ENCODE assay signal across 26 mouse cellular contexts in genomic region chr15:89426716-89427115, GRCm38 (mm10). TPM values are rescaled to one million over a fixed set of nuclear protein-coding genes. Genes with fewer than 3 reads are reported as not detected.
DNase-seq lines count a peak whose midpoint lies in the region; ATAC-seq and TF ChIP-seq lines count a peak whose summit lies in the region.
"Had no signal": no experiment of that assay in that cellular context is flagged by ENCODE, and none has a peak within 500 bp of the region (broad histone marks: within the 10 kb centered on the region; RNA-seq: fewer than 3 reads in every experiment).

No protein-coding gene starts in this region.

- H3K4me3 ChIP-seq in gastrocnemius, adult 2 months = peak overlapping the region; percentile 78; the same call in 1 of the 2 replicates
- H3K4me3 ChIP-seq in brown adipose tissue, adult 24 weeks (ENCODE audit: insufficient read depth, low read depth, low read length) = peak overlapping the region; percentile 23; the same call in 1 of the 2 replicates
- H3K4me3 ChIP-seq in heart, embryonic 11.5 days (ENCODE audit: low read depth, low read length) = no peak overlapping the region
- H3K4me3 ChIP-seq in forebrain, embryonic 11.5 days (ENCODE audit: low read depth, low read length) = no peak overlapping the region
- H3K4me3 ChIP-seq: hindbrain, embryonic 13.5 days; midbrain, embryonic 12.5 days; neural tube, embryonic 12.5 days had no signal

- 88% methylated on average over 10 of the region's 10 CpGs for WGBS in heart, embryonic 11.5 days (ENCODE audit: insufficient replicate concordance)
- 92% methylated on average over 10 of the region's 10 CpGs for WGBS in forebrain, embryonic 11.5 days

- no peak for ATAC-seq in heart, embryonic 11.5 days (replicated peaks; ENCODE audit: insufficient number of reproducible peaks, low FRiP score, low TSS enrichment)
- ATAC-seq in forebrain, embryonic 11.5 days (replicated peaks; ENCODE audit: low FRiP score) = no peak
- ATAC-seq: forebrain, postnatal 0 days; inflammation-experienced regulatory T-cells, adult 6 months; lung, postnatal 0 days had no signal

- no peaks in the 10 kb centered on the region for H3K27me3 ChIP-seq in heart, embryonic 11.5 days (ENCODE audit: control insufficient read depth, insufficient read depth, low read length)
- H3K27me3 ChIP-seq in forebrain, embryonic 11.5 days (ENCODE audit: control insufficient read depth, insufficient read depth, low read length) = no peaks in the 10 kb centered on the region
- H3K27me3 ChIP-seq: hindbrain, embryonic 13.5 days; neural tube, embryonic 12.5 days had no signal

- H3K27ac ChIP-seq in gastrocnemius, adult 2 months = peak overlapping the region; percentile 99
- H3K27ac ChIP-seq in brown adipose tissue, adult 24 weeks (replicated peaks; ENCODE audit: low read depth, low read length) = peak overlapping the region; percentile 98
- peak overlapping the region; percentile 84 for H3K27ac ChIP-seq in heart, embryonic 11.5 days (ENCODE audit: low read depth, low read length)
- no peak overlapping the region for H3K27ac ChIP-seq in forebrain, embryonic 11.5 days (ENCODE audit: low read depth, low read length)
- H3K27ac ChIP-seq: hindbrain, embryonic 13.5 days; midbrain, embryonic 12.5 days; neural tube, embryonic 12.5 days had no signal

- H3K4me2 ChIP-seq in heart, embryonic 11.5 days = no peak overlapping the region
- no peak overlapping the region for H3K4me2 ChIP-seq in forebrain, embryonic 11.5 days (ENCODE audit: low read depth, low read length, severe bottlenecking)
- H3K4me2 ChIP-seq: hindbrain, embryonic 13.5 days; midbrain, embryonic 12.5 days; neural tube, embryonic 12.5 days had no signal

- H3K4me1 ChIP-seq in brown adipose tissue, adult 24 weeks (ENCODE audit: control insufficient read depth, insufficient read depth, insufficient read length, low read length) = no peaks in the 10 kb centered on the region; the same call in 1 of the 2 replicates
- H3K4me1 ChIP-seq in heart, embryonic 11.5 days (ENCODE audit: control insufficient read depth, insufficient read depth, low read length) = peaks cover 29% of the 10 kb centered on the region
- peaks cover 8% of the 10 kb centered on the region; the same call in 1 of the 2 replicates for H3K4me1 ChIP-seq in forebrain, embryonic 11.5 days (replicated peaks; ENCODE audit: control insufficient read depth, insufficient read depth, low read length)

- intact Hi-C loops in gastrocnemius, adult 2 months (cut with DNase I) = no loop called here
- intact Hi-C loops in gastrocnemius, postnatal 36 days (cut with DNase I) = loop anchor here (5.0 kb wide), 1 partner anchor 54 kb away; the partner anchor contains the start of gene Sco2
- intact Hi-C loops in heart, postnatal 10 days (cut with DNase I) = no loop called here

- peak; percentile 68 for DNase-seq in gastrocnemius, adult 2 months
- no peak for DNase-seq in gastrocnemius, postnatal 36 days
- DNase-seq in heart, postnatal 10 days = peak; percentile 74 to 75
- no peak for DNase-seq in urinary bladder, postnatal 10 days (ENCODE audit: low spot score)
- no peak for DNase-seq in forebrain, embryonic 11.5 days (ENCODE audit: low spot score)
- DNase-seq: cerebellum, postnatal 14 days; embryo, embryonic 11 days; forebrain, postnatal 0 days; kidney, adult 8-10 months; kidney, postnatal 14 days; liver; right cerebral cortex, adult 18-20 months; thymus, postnatal 36 days had no signal

- H3K9ac ChIP-seq in heart, embryonic 11.5 days (ENCODE audit: low read depth, low read length) = no peak overlapping the region
- no peak overlapping the region for H3K9ac ChIP-seq in forebrain, embryonic 11.5 days (ENCODE audit: low read length)
- H3K9ac ChIP-seq: forebrain, postnatal 0 days; hindbrain, embryonic 13.5 days; midbrain, embryonic 12.5 days; neural tube, embryonic 12.5 days had no signal

- TF ChIP-seq CTCF in gastrocnemius, adult 2 months (IDR thresholded peaks at IDR 0.05) = no peak

- no peaks in the 10 kb centered on the region for H3K9me3 ChIP-seq in heart, embryonic 11.5 days (replicated peaks; ENCODE audit: control insufficient read depth, low read length)
- no peaks in the 10 kb centered on the region for H3K9me3 ChIP-seq in forebrain, embryonic 11.5 days (ENCODE audit: control insufficient read depth, low read length)
- H3K9me3 ChIP-seq: hindbrain, embryonic 13.5 days; midbrain, embryonic 12.5 days; neural tube, embryonic 12.5 days had no signal

- H3K36me3 ChIP-seq in heart, embryonic 11.5 days (ENCODE audit: control insufficient read depth, insufficient read depth, low read length) = peaks cover 7% of the 10 kb centered on the region; the same call in 1 of the 2 replicates
- H3K36me3 ChIP-seq in forebrain, embryonic 11.5 days (ENCODE audit: control insufficient read depth, insufficient read depth, low read length) = no peaks in the 10 kb centered on the region; the same call in 1 of the 2 replicates

RNA-seq across cellular contexts. Expression of gene Cpt1b, which starts 1.1 kb away (rescaled TPM):
- total RNA-seq in gastrocnemius, adult 2 months (2021) = 100 to 1,000 TPM; 257 to 362 TPM
- total RNA-seq in gastrocnemius, postnatal 36 days (2021) = 100 to 1,000 TPM; 255 to 278 TPM
- 440 and 455 TPM in 2 replicates for polyA plus RNA-seq in brown adipose tissue, adult 24 weeks (2012; ENCODE audit: insufficient read depth, insufficient read length, missing spikeins)
- polyA plus RNA-seq in heart, embryonic 11.5 days (2014; fragmentation: Nextera tagmentation; extraction: Ambion mirVana) = 111 and 129 TPM in 2 replicates
- total RNA-seq in heart, postnatal 10 days (2021) = 100 to 1,000 TPM; 700 to 720 TPM
- polyA plus RNA-seq in forebrain, embryonic 11.5 days (2014; fragmentation: Nextera tagmentation; extraction: Ambion mirVana) = 0.84 TPM in 1 of 2 replicates, not detected in the other

RNA-seq across cellular contexts. Expression of gene C730034F03Rik, which starts 2.7 kb away (rescaled TPM):
- total RNA-seq in gastrocnemius, adult 2 months (2021) = under 1 TPM; 0.56 to 0.64 TPM
- under 1 TPM; 0.20 to 0.47 TPM for total RNA-seq in gastrocnemius, postnatal 36 days (2021)
- polyA plus RNA-seq in brown adipose tissue, adult 24 weeks (2012; ENCODE audit: insufficient read depth, insufficient read length, missing spikeins) = 1.1 and 2.4 TPM in 2 replicates
- polyA plus RNA-seq in heart, embryonic 11.5 days (2014; fragmentation: Nextera tagmentation; extraction: Ambion mirVana) = 1.7 and 2.4 TPM in 2 replicates
- 1 to 10 TPM; 1.9 to 2.4 TPM for total RNA-seq in heart, postnatal 10 days (2021)
- polyA plus RNA-seq in forebrain, embryonic 11.5 days (2014; fragmentation: Nextera tagmentation; extraction: Ambion mirVana) = 3.5 and 6.0 TPM in 2 replicates

RNA-seq across cellular contexts. Expression of gene Gm44502, which starts 2.8 kb away (rescaled TPM):
- total RNA-seq in gastrocnemius, adult 2 months (2021) = 1 to 10 TPM in 1 of 2 experiments, under 1 TPM in 1; 0.87 to 2.0 TPM
- total RNA-seq in gastrocnemius, postnatal 36 days (2021) = 1 to 10 TPM in 1 of 2 experiments, not detected in 1; 1.5 TPM
- polyA plus RNA-seq in brown adipose tissue, adult 24 weeks (2012; ENCODE audit: insufficient read depth, insufficient read length, missing spikeins) = 2.1 and 11.4 TPM in 2 replicates
- 0.86 TPM in 1 of 2 replicates, not detected in the other for polyA plus RNA-seq in heart, embryonic 11.5 days (2014; fragmentation: Nextera tagmentation; extraction: Ambion mirVana)
- 10 to 100 TPM; 14.6 to 15.4 TPM for total RNA-seq in heart, postnatal 10 days (2021)
- polyA plus RNA-seq in forebrain, embryonic 11.5 days (2014; fragmentation: Nextera tagmentation; extraction: Ambion mirVana) = 0.40 TPM in 1 of 2 replicates, not detected in the other
- polyA plus RNA-seq: embryonic facial prominence, embryonic 14.5 days; forebrain, postnatal 0 days; hindbrain, embryonic 13.5 days; lung, postnatal 0 days; midbrain, embryonic 12.5 days; neural tube, embryonic 12.5 days had no signal

RNA-seq across cellular contexts. Expression of gene Chkb, which starts 3.0 kb away (rescaled TPM):
- 10 to 100 TPM; 21.4 to 23.3 TPM for total RNA-seq in gastrocnemius, adult 2 months (2021)
- total RNA-seq in gastrocnemius, postnatal 36 days (2021) = 10 to 100 TPM; 20.8 to 30.0 TPM
- 151 and 203 TPM in 2 replicates for polyA plus RNA-seq in brown adipose tissue, adult 24 weeks (2012; ENCODE audit: insufficient read depth, insufficient read length, missing spikeins)
- 67.6 and 68.1 TPM in 2 replicates for polyA plus RNA-seq in heart, embryonic 11.5 days (2014; fragmentation: Nextera tagmentation; extraction: Ambion mirVana)
- 10 to 100 TPM; 71.8 to 73.9 TPM for total RNA-seq in heart, postnatal 10 days (2021)
- polyA plus RNA-seq in forebrain, embryonic 11.5 days (2014; fragmentation: Nextera tagmentation; extraction: Ambion mirVana) = 54.5 and 56.0 TPM in 2 replicates

RNA-seq across cellular contexts. Expression of gene Syce3, which starts 16.4 kb away (rescaled TPM):
- not detected for total RNA-seq in gastrocnemius, adult 2 months (2021)
- total RNA-seq in gastrocnemius, postnatal 36 days (2021) = not detected
- not detected in 2 replicates for polyA plus RNA-seq in brown adipose tissue, adult 24 weeks (2012; ENCODE audit: insufficient read depth, insufficient read length, missing spikeins)
- polyA plus RNA-seq in heart, embryonic 11.5 days (2014; fragmentation: Nextera tagmentation; extraction: Ambion mirVana) = not detected in 2 replicates
- not detected for total RNA-seq in heart, postnatal 10 days (2021)
- not detected in 2 replicates for polyA plus RNA-seq in forebrain, embryonic 11.5 days (2014; fragmentation: Nextera tagmentation; extraction: Ambion mirVana)
- total RNA-seq: forebrain, postnatal 0 days; left cerebral cortex, adult 18-20 months; left cerebral cortex, postnatal 36 days; megakaryocyte progenitor cell, adult 5-6 weeks had no signal
- polyA plus RNA-seq: embryonic facial prominence, embryonic 14.5 days; forebrain, postnatal 0 days; gonadal fat pad, adult 2 months; hindbrain, embryonic 13.5 days; inflammation-experienced regulatory T-cells, adult 6 months; liver, embryonic 16.5 days; lung, postnatal 0 days; midbrain, embryonic 12.5 days; neural tube, embryonic 12.5 days had no signal

Comparison
In these comparisons a context has a peak if more than half of its experiments do, and no peak if none do; other contexts are left out.
1. DNase-seq: peak in gastrocnemius, adult 2 months (single experiment) and heart, postnatal 10 days (2 of 2); none in gastrocnemius, postnatal 36 days (0 of 2), urinary bladder, postnatal 10 days (single experiment) and forebrain, embryonic 11.5 days (single experiment).
2. H3K4me3 ChIP-seq: peak in gastrocnemius, adult 2 months (single experiment) and brown adipose tissue, adult 24 weeks (single experiment); none in heart, embryonic 11.5 days (single experiment) and forebrain, embryonic 11.5 days (single experiment).
3. RNA of gene Gm44502, which starts 2.8 kb away (total RNA-seq): 14.6 to 15.4 TPM in heart, postnatal 10 days; 0.87 to 2.0 TPM in gastrocnemius, adult 2 months and 1.5 TPM in gastrocnemius, postnatal 36 days; every median in the first group is over 4 times any median in the second.